Mouse (Mus musculus) CH12.LX (cell line): ENCODE data around the gene Ubqln1. TPM values are rescaled to one million over a fixed set of nuclear protein-coding genes. Genes with fewer than 3 reads are reported as not detected.

ENCODE experiments used
- DNase-seq: peaks from one replicate; pipeline ENCODE4 v3.0.0-alpha.2; 2013; ENCODE audit errors: extremely low read depth
- H3K27ac ChIP-seq: 2 replicates; pipeline ENCODE4 v1.5.1; 2012; ENCODE audit warnings: low read depth, mild to moderate bottlenecking, control low read depth, moderate library complexity; ENCODE audit not compliant: insufficient read depth
- H3K27me3 ChIP-seq: replicated peaks from 2 replicates; pipeline ENCODE3; 2012; ENCODE audit warnings: inconsistent platforms
- H3K36me3 ChIP-seq, 2 experiments: replicated peaks in 1 of 2; 2 replicates each; pipeline versions ENCODE3 to v1.6.1; 2012; ENCODE audit warnings: inconsistent platforms in 1 of 2, low read length in 1 of 2, mild to moderate bottlenecking in 1 of 2, mixed read lengths in 1 of 2, moderate library complexity in 1 of 2; ENCODE audit not compliant: control insufficient read depth in 1 of 2, insufficient read depth in 1 of 2
- H3K4me1 ChIP-seq, 2 experiments: 2 replicates each; pipeline ENCODE4 v1.6.1; 2012; ENCODE audit warnings: inconsistent platforms in 1 of 2, moderate library complexity in 1 of 2; ENCODE audit not compliant: insufficient read depth in 2 of 2, control insufficient read depth in 1 of 2
- H3K4me2 ChIP-seq: 2 replicates; pipeline ENCODE4 v1.6.1; 2012; ENCODE audit warnings: low read depth, mild to moderate bottlenecking, control low read depth; ENCODE audit not compliant: poor library complexity, insufficient read depth, severe bottlenecking
- H3K4me3 ChIP-seq, 3 experiments: fragments of 150-350 bp in 1 of 3; sonication (generic) in 1 of 3; replicated peaks in 1 of 3; 2 replicates each; pipeline versions ENCODE3 to v1.5.1; 2011 to 2012; ENCODE audit warnings: low read depth in 2 of 3, low read length in 2 of 3, mild to moderate bottlenecking in 2 of 3, moderate library complexity in 2 of 3, control low read depth in 1 of 3, improper control_type of control experiment in 1 of 3, inconsistent platforms in 1 of 3, mixed read lengths in 1 of 3; ENCODE audit not compliant: poor library complexity in 1 of 3
- H3K79me2 ChIP-seq: replicated peaks from 2 replicates; pipeline ENCODE4 v1.6.1; 2012; ENCODE audit warnings: mild to moderate bottlenecking, moderate library complexity; ENCODE audit not compliant: control insufficient read depth, poor library complexity, insufficient read depth, severe bottlenecking; ENCODE audit errors: extremely low read depth
- H3K9ac ChIP-seq: 2 replicates; pipeline ENCODE4 v1.6.1; 2012; ENCODE audit warnings: low read depth, mild to moderate bottlenecking, control low read depth, moderate library complexity; ENCODE audit not compliant: insufficient read depth
- H3K9me3 ChIP-seq: replicated peaks from 2 replicates; pipeline ENCODE3; 2012; ENCODE audit warnings: low read length, inconsistent platforms, mixed read lengths
- BHLHE40 ChIP-seq: IDR thresholded peaks from 2 replicates; pipeline ENCODE4 v1.6.1; 2011; ENCODE audit warnings: mild to moderate bottlenecking, low read depth, low read length, improper control_type of control experiment
- CHD2 ChIP-seq: IDR thresholded peaks from 2 replicates; pipeline ENCODE4 v1.6.1; 2011; ENCODE audit warnings: low read length, improper control_type of control experiment
- CTCF ChIP-seq, 2 experiments: IDR thresholded peaks in 1 of 2; conservative IDR thresholded peaks in 1 of 2; 2 replicates each; pipeline ENCODE4 v1.5.1; 2011 to 2012; ENCODE audit warnings: low read depth in 2 of 2, low read length in 2 of 2, improper control_type of control experiment in 1 of 2, inconsistent platforms in 1 of 2, mild to moderate bottlenecking in 1 of 2, moderate library complexity in 1 of 2
- E2F4 ChIP-seq: IDR thresholded peaks from 2 replicates; pipeline ENCODE4 v1.6.1; 2011; ENCODE audit warnings: low read depth, low read length, improper control_type of control experiment; ENCODE audit not compliant: insufficient replicate concordance
- ETS1 ChIP-seq: conservative IDR thresholded peaks from 2 replicates; pipeline ENCODE4 v1.6.1; 2012; ENCODE audit warnings: low read depth, mild to moderate bottlenecking, inconsistent platforms, low read length, improper control_type of control experiment, moderate library complexity
- GABPA ChIP-seq: IDR thresholded peaks from 2 replicates; pipeline ENCODE4 v1.6.1; 2012; ENCODE audit warnings: low read depth, low read length, improper control_type of control experiment, inconsistent platforms; ENCODE audit not compliant: insufficient replicate concordance
- KAT2A ChIP-seq: IDR thresholded peaks from 2 replicates; pipeline ENCODE4 v1.6.1; 2012; ENCODE audit warnings: low read length, improper control_type of control experiment, inconsistent platforms; ENCODE audit not compliant: insufficient replicate concordance
- MAFK ChIP-seq: IDR thresholded peaks from 2 replicates; pipeline ENCODE4 v1.6.1; 2011; ENCODE audit warnings: low read length, improper control_type of control experiment; ENCODE audit not compliant: insufficient replicate concordance
- MAX ChIP-seq: IDR thresholded peaks from 2 replicates; pipeline ENCODE4 v1.6.1; 2011; ENCODE audit warnings: low read length, improper control_type of control experiment
- MXI1 ChIP-seq: IDR thresholded peaks from 2 replicates; pipeline ENCODE4 v1.6.1; 2011; ENCODE audit warnings: mild to moderate bottlenecking, low read depth, low read length, improper control_type of control experiment
- MYC ChIP-seq: IDR thresholded peaks from 2 replicates; pipeline ENCODE4 v1.6.1; 2011; ENCODE audit warnings: low read depth, mild to moderate bottlenecking, improper control_type of control experiment, low read length
- NELFE ChIP-seq: IDR thresholded peaks from 2 replicates; pipeline ENCODE4 v1.6.1; 2011; ENCODE audit warnings: low read depth, low read length, improper control_type of control experiment
- RAD21 ChIP-seq: IDR thresholded peaks from 2 replicates; pipeline ENCODE4 v1.6.1; 2011; ENCODE audit warnings: low read depth, mild to moderate bottlenecking, low read length, improper control_type of control experiment, moderate library complexity
- SIN3A ChIP-seq: IDR thresholded peaks from 2 replicates; pipeline ENCODE4 v1.6.1; 2012; ENCODE audit warnings: low read length, improper control_type of control experiment, inconsistent platforms
- SMC3 ChIP-seq: IDR thresholded peaks from 2 replicates; pipeline ENCODE4 v1.6.1; 2011; ENCODE audit warnings: low read depth, low read length, improper control_type of control experiment
- TCF12 ChIP-seq: IDR thresholded peaks from 2 replicates; pipeline ENCODE4 v1.6.1; 2014; ENCODE audit warnings: low read depth, mild to moderate bottlenecking, inconsistent platforms, low read length, improper control_type of control experiment
- USF1 ChIP-seq: IDR thresholded peaks from 2 replicates; pipeline ENCODE4 v1.6.1; 2014; ENCODE audit warnings: low read depth, mild to moderate bottlenecking, inconsistent platforms, low read length, improper control_type of control experiment
- USF2 ChIP-seq: conservative IDR thresholded peaks from 2 replicates; pipeline ENCODE4 v1.6.1; 2011; ENCODE audit warnings: low read depth, low read length, improper control_type of control experiment
- dilution Hi-C: fragments of 300-500 bp; cut with MboI; formaldehyde crosslinking; loops from 2 replicates; pipeline ENCODE4 v1.14.3; 2020; ENCODE audit warnings: low sequenced_read_pairs; ENCODE audit not compliant: extremely low pct_unique_long_range_greater_than_20kb, extremely low pct_ligation_motif_present
- in situ Hi-C: fragments of 300-500 bp; cut with MboI; formaldehyde crosslinking; loops from 3 replicates; pipeline ENCODE4 v1.14.3; 2019; ENCODE audit warnings: low sequenced_read_pairs, low pct_ligation_motif_present, low pct_unique_long_range_greater_than_20kb, mixed read lengths
- polyA plus RNA-seq: library from polyadenylated mRNA; unstranded; fragments of >175 nt; gene quantifications from 2 replicates; pipeline ENCODE4 v1.2.1, GENCODE M21; 2012; ENCODE audit warnings: low read depth; ENCODE audit not compliant: insufficient read length
- total RNA-seq, 2 experiments: library from RNA; depleted of rRNA; stranded (reverse); fragments of 300-350 nt in 1 of 2; fragments of >200 nt in 1 of 2; gene quantifications; 2 replicates each; pipeline ENCODE4 v1.2.3; 2012 to 2014

Gene Ubqln1
- total and polyA plus RNA-seq, 3 experiments, result 58.5 to 166 (median 130) TPM

DNA sequence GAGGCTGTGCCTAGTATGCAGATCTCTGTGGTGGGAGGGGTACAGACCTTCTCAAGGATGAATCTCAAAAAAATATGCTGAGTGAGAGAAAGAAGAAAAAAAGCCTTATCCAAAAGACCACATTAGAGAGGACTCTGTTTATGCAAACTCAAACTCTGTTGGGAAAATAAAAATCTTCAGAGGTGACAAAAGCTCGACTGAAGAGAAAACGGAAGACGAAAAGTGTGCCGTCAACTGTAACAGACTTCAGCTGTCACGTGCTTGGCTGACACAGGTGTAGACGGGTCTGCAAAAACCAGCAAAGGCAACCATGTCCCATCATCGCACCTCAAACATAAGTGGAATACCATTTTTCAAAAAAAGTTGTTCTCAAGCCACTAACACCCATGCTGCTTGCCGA is 1.7 kb downstream of the Ubqln1 start:
- Histone ChIP-seq H3K4me3 (peak overlapping the region; percentile 65 to 99 (median 98)), H3K9ac (peak overlapping the region; percentile 90; the same call in 1 of the 2 replicates), H3K27me3 (no peaks in the 10 kb centered on the region), H3K4me1 (peaks cover 8 to 47% of the 10 kb centered on the region in 2 experiments), H3K36me3 (peaks cover 5 to 23% of the 10 kb centered on the region in 2 experiments), H3K79me2 (peaks cover 61% of the 10 kb centered on the region), H3K4me2 (peak overlapping the region; percentile 98), H3K9me3 (no peaks in the 10 kb centered on the region), H3K27ac (no peak overlapping the region)
- in situ Hi-C loops (no loop called here), dilution Hi-C loops (no loop called here)
- peak; percentile 55 for DNase-seq
- TF ChIP-seq MYC (peak; percentile 58; the same call in 1 of the 2 replicates), USF1 (peak; percentile 48), ETS1 (0 out of 2 replicates have a peak, but pooled peaks have one; percentile 37), MAFK (peak; percentile 51; the same call in 1 of the 2 replicates), SIN3A (peak; percentile 52; the same call in 1 of the 2 replicates), TCF12 (no peak), KAT2A (no peak), MXI1 (peak; percentile 66), MAX (peak; percentile 88), NELFE (no peak), BHLHE40 (peak; percentile 98), USF2 (peak; percentile 52)

DNA sequence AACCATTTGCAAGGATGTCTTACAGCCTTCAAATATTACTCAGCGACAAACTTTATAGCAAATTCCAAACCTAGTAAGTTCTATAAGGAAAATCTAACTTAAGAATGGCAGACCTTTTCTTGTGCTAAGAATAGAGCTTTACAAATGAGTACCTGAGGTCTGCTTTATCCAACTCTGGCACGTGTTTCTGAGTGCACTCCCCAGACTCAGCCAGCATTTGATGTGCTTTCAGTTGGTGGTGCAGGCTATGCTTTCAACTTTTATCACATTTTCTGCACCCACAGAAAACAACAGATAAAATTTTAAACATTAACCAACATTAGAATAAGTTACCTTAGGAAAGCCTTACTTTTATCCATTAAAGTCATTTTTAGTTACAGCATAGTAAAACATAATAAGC is 2.9 kb downstream of the Ubqln1 start:
- Histone ChIP-seq H3K4me3 (no peak overlapping the region), H3K9ac (no peak overlapping the region), H3K27ac (no peak overlapping the region), H3K79me2 (peaks cover 72% of the 10 kb centered on the region), H3K9me3 (no peaks in the 10 kb centered on the region), H3K36me3 (peaks cover 5 to 27% of the 10 kb centered on the region in 2 experiments), H3K4me2 (no peak overlapping the region), H3K4me1 (peaks cover 8 to 55% of the 10 kb centered on the region in 2 experiments), H3K27me3 (no peaks in the 10 kb centered on the region)
- no peak for TF ChIP-seq SMC3
- TF ChIP-seq GABPA, result no peak
- no peak for TF ChIP-seq RAD21
- TF ChIP-seq CHD2, result no peak
- no peak for TF ChIP-seq NELFE
- no peak for TF ChIP-seq CTCF (conservative IDR thresholded peaks at IDR 0.05 in 1 of 2, IDR thresholded peaks at IDR 0.05 in 1 of 2; ENCODE audit: low read depth in 2 of 2, low read length in 2 of 2)
- TF ChIP-seq MXI1, result no peak
- no peak for TF ChIP-seq E2F4
- dilution Hi-C loops (no loop called here), in situ Hi-C loops (no loop called here)
- DNase-seq, result no peak
